Mouse (Mus musculus): ENCODE data around the gene Nhsl2.
"Not testable (repeated sequence)": the region's sequence is repeated elsewhere in the genome, so short reads cannot be mapped to it uniquely, and the experiment has no call there.

Gene Nhsl2

GRCm38 (mm10) chrX:101849281-101849821 lies at the start of gene Nhsl2:
TSS of gene Nhsl2 (plus strand) at chrX:101849385.
- DNase-seq (ENCODE audit: low spot score) = peak; percentile 69

DNA sequence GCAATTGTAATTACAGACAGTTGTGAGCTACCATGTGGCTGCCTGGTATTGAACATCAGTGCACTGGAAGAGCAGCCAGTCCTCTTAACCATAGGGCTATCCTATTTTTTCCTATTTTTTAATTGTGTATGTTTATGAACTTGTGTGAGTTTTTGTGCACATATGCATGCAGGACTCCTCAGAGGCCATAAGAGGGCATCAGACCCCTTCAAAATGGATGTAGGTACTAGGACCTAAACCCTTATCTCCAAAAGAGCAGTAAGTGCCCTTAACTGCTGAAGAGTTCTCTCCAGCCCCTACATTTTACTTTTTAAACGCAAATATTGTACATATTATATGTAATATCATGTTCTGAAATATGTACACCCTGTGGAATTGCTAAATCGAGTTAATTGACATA lies 43.7 kb upstream of the Nhsl2 start:
- DNase-seq (ENCODE audit: low spot score) = no peak

DNA sequence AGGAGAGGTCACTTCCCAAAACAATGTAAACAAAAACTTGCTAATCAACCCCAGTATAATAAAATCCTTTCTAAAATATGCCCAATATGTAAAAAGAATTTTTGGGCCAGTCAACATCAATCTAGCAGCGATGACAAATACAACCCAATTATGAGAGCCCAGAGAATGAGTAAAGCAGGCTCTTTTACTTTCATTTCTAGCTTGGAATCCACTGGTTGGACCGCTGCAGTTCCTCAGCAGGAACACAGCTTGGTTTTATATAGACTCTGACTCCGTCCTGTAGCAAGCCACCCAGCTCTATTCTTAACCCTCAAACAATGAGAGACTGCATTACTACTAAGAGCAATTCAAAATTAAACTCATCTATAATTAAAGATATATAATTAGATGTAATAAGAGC lies 37.4 kb upstream of the Nhsl2 start:
- DNase-seq (ENCODE audit: low spot score) = no peak

GRCm38 (mm10) chrX:101819163-101819562 lies 30.0 kb upstream of the Nhsl2 start:
- DNase-seq (ENCODE audit: low spot score) = peak; percentile 3

GRCm38 (mm10) chrX:101819980-101820379 lies 29.2 kb upstream of the Nhsl2 start:
- not testable (repeated sequence) for DNase-seq (ENCODE audit: low spot score)

- peak; percentile 64 for DNase-seq (ENCODE audit: low spot score)
Observed at GRCm38 (mm10) chrX:101847191-101847795, 1.9 kb upstream of the Nhsl2 start.

DNA sequence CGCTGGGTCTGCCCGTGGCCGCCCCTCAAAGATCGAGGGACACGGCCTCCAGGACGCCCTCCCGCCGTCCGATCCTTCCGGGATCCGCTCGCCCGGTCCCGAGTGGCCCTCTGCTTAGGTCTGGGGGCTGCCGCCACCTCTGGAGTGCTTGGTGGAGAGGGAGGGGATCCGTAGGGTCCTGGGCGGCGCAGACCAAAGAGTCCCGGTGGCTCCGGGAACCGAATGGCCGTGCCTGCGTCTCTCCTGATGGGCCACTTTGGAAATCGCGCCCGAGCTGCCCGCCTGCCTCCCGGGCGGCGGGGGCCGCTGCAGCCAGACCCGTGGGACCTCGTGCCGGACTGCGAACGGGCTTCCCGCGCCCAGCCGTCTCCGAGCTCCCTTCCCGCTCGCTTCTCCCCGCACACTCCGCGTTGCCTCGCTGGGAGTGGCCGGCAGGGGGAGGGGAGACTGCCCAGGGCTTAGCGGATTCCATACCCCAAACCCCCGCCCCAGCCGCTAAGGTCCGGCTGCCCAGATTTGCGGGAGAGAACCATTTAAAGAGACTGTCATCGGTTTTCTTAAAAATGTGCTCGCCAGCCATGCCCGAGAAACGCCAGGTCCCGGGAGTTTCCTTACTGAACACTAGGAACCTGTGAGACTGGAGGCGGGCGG lies 841 bp downstream of the Nhsl2 start:
- peak; percentile 43 for DNase-seq (ENCODE audit: low spot score)

DNA sequence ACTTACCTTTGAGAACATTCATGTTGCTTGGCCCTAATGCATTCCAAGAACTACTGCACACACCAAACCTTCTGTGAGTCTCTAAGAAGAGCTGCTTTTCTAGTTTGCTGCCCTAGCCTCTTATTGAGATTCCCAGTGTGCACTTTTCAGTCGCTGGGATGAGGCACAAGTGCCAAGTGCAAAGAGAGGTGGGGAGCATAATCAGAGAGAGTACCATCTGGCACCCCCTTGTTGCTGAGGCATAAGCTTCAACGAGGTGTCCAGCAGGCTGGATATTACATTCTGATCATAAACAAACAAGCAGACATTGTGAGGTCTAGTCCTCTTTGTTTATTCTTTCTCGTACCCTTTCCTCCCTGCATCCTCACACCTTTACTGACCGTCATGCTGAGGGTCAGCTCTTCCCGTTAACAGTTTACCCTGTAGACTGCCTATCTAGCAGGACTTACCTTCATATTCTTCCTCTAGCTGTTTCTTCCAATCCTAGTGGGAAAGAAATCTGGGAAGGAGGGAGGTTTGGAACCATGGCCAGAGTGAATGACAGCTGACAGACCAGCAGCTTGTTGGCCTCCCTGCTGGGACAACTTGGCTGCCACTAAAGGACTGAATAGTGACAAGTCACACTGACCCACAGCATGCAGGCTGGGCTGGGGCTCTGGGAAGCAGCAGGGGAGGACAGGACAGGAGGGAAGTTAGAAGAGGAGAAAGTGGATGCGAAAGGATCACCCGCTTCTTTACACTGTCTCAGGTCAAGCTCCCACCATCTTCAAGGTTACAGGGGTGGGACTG lies 2.6 kb downstream of the Nhsl2 start:
- no peak for DNase-seq (ENCODE audit: low spot score)

GRCm38 (mm10) chrX:101863666-101864378 lies 14.6 kb downstream of the Nhsl2 start:
- no peak for DNase-seq (ENCODE audit: low spot score)

GRCm38 (mm10) chrX:101864788-101865187 lies 15.6 kb downstream of the Nhsl2 start:
- DNase-seq (ENCODE audit: low spot score) = no peak

GRCm38 (mm10) chrX:101874147-101874546 lies 25.0 kb downstream of the Nhsl2 start:
- peak; percentile 35 for DNase-seq (ENCODE audit: low spot score)

DNA sequence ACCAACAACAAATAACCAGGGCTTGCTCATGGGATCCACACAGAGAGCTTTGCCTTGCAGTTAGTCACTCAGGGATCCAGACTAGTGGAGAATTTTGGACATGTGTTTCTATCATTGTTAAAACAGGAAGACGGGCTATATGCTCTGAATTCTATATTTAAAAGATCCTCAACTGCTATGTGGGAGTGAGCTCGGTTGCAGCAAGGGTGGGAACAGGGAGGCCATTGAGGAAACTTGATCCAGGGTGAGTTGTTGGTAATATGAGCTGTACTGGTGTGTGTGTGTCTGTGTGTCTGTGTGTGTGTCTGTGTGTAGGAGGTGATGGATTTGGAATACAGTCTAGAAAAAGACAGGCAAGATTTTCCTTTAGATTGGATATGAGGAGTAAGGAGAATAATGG lies 25.7 kb downstream of the Nhsl2 start:
- no peak for DNase-seq (ENCODE audit: low spot score)

- DNase-seq (ENCODE audit: low spot score) = no peak
Observed at GRCm38 (mm10) chrX:101876136-101876535, 27.0 kb downstream of the Nhsl2 start.

- DNase-seq (ENCODE audit: low spot score) = no peak
Observed at GRCm38 (mm10) chrX:101877840-101878239, 28.7 kb downstream of the Nhsl2 start.

DNA sequence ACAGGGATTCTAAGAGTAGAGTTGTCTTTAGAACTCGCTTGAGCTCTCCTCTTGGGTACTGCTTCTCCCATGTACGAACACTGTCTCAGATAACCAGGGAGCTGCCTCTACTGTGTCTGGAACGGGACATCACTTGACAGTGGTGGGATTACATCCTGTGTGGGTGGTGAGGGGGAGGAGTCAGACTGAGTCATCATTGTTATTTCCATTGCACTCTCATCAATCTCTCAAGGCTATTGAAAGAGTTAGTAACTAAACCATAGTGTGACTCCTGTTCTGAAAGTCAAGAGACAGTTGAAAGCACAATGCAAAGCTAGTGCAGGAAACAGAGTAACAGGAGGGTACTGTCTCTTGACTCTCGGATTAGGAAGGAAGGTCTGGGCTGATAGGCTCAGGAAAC lies 29.4 kb downstream of the Nhsl2 start:
- no peak for DNase-seq (ENCODE audit: low spot score)

- DNase-seq (ENCODE audit: low spot score) = peak; percentile 31
Observed at GRCm38 (mm10) chrX:101882141-101882751, 33.1 kb downstream of the Nhsl2 start.

GRCm38 (mm10) chrX:101889384-101889783 lies 40.2 kb downstream of the Nhsl2 start:
- peak; percentile 29 for DNase-seq (ENCODE audit: low spot score)

GRCm38 (mm10) chrX:101889813-101890469 lies 40.8 kb downstream of the Nhsl2 start:
- no peak for DNase-seq (ENCODE audit: low spot score)

- no peak for DNase-seq (ENCODE audit: low spot score)
Observed at GRCm38 (mm10) chrX:101893796-101894195, 44.6 kb downstream of the Nhsl2 start.

DNA sequence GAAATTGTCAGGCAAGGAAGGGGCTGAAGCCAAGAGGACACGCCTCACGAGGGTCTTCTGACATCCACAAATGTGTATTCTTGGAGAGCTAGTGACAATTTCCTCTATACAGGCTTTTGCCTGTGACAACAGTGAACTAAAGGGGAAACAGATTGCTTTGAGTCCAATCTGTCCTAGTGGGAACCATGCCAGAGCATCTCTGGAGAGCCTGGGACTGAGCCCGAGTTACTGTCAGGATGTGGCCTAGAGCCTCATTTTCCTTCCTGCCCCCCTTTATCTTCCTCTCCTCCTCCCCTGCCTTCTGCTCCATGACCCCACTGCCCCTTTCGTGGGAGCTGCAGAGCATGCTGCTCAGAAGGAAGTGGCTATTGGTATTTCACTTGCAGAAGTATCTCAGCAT lies 49.2 kb downstream of the Nhsl2 start:
- no peak for DNase-seq (ENCODE audit: low spot score)

DNA sequence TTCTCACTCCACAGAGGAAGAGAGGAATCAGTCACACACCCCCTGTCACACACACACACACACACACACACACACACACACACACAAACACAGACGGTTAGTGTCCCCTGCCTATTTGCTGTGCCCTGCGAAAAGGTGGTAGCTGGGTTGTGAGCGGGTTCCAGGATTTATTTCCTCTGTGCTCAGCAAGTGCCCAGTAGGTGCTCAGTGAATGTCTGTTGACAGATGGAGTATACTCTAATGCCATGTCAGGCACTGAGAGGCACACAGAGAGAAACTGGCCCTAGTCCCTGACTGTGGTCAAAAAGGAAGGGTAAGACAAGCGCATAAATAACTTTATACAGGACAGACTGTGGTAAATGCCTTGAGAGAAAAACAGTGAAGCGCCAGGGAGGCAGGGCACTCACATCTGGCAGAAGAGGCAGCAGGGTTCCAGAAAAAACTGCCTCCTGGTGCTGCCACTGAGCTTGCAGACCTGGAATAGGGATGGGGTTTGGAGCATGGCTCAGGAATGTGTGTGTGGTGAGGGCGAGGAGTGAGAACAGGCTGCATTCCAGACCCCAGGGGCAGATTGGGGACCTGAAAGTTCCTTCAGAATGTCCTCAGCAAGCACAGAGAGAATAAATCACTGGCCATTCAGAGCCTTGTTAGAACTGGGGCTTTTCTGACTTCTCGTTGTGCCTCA lies 52.8 kb downstream of the Nhsl2 start:
- DNase-seq (ENCODE audit: low spot score) = no peak
